Mouse (Mus musculus) spleen, adult 18-20 months (tissue): ENCODE data around the gene Hdac5.

Experiments used
- DNase-seq, 2 experiments: peaks; one replicate each; pipeline ENCODE4 v3.0.0; 2022; ENCODE audit warnings: mixed read lengths in 2 of 2

Hdac5 gene

GRCm38 (mm10) chr11:102229331-102229953 lies 524 bp downstream of the Hdac5 start:
- DNase-seq = no peak

GRCm38 (mm10) chr11:102228646-102229268 lies 1.2 kb downstream of the Hdac5 start:
- no peak for DNase-seq

- no peak for DNase-seq
These were observed 1.8 kb downstream of the Hdac5 start for GRCm38 (mm10) chr11:102228191-102228545.

DNA sequence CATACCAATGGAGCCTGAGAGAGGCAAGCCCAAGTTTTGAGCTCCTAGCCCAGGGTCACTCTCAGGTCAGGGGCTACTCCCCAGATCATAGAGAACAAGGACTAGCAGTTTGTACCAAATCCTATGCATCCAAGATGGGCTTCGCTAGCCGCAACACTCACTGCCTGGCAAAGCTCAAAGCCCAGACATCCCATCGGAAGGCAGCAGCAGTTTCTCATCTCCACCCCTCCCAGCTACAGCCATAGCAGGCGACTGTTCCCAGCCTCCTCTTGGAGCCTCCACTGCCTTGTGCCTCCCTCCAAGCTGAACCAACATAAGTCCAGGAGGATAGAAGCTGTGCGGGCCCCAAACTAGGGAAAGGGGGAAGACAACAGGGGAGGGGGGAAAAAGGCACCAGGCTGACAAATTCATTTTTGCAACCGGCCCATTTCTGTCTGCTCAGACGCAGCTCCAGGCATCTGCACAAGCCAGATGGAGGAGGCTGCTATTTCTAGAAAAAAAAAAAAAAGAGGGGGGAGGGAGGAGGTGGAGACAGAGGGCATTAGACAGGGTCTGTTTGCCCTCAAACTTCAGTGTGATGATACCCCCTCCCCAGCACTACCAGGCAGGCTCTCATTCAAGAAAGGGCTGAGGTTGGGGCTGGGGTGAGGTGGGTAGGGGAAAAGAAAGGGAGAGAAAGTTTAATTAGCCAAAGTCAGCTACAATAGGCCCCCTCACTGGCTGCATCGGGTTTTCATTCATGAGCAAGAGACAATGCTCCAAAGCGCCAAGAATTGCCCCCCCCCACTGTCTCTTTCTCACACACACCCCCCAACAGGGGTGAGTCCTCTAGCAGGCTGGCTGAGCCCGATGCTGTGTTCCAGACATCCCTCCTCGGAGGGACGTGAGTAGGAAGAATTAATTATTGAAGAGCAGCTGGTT lies 2.4 kb downstream of the Hdac5 start:
- no peak for DNase-seq

- no peak for DNase-seq
These were observed 3.6 kb downstream of the Hdac5 start for GRCm38 (mm10) chr11:102226067-102226978.

DNA sequence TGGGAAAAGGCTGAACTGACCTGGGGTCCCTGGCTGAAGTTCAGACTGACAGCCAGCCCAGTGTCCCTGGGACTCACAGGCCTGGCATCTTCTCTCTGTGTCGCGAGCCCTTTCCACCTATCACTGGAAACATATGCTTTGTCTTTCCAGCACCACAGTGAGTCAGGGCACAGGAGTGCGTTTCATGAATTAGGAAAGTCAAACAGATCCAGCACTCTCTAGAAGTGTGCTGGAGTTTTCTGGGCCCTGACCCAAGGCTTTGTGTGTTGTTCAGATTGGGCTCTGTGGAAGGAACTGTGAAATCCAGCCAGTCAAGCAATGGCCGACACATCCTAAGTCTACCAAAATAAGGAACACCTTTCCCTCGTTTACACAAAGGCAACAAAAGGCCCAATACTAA lies 4.7 kb downstream of the Hdac5 start:
- DNase-seq = no peak

DNA sequence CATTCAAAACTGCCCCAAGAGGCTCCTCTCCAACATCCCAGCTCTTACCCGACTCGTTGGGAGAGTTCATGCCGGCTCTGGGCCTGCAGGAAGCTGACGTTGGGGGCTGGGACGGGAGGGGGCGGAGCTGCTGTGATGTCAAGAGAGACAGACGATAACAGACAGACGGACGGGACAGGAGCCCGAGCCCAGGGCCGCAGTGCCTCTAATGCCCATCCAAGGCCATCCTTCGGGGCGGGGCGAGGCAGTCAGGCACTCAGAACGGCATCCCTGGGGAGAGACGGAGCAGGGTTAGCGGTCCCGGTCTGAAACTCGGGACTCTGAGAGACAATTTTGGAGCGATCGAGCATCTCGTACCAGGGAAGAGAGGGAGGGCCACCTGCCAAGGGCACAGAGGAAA lies 5.3 kb downstream of the Hdac5 start:
- DNase-seq = no peak

DNA sequence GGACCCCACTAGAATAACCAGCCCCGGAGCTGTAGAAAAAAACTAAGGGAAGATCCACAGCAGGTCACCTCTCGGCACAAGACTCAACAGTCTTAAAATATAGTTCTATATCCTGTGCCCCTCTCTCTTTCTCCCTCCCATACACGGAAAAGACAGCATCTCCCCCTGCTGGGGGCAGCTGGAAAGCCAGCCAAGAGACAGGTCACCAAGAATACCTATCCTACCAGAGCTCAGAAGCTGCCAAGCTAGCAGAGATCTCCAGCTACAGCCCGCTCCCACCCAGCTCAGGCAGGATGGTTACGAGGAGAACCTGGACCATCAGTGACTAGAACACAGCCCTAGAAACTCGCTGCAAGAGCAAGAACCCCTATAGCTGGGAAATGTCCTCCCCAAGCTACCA lies 6.8 kb downstream of the Hdac5 start:
- peak; percentile 53 to 72 for DNase-seq

GRCm38 (mm10) chr11:102221954-102222351 lies 8.0 kb downstream of the Hdac5 start:
- DNase-seq = no peak

- no peak for DNase-seq
These were observed 8.6 kb downstream of the Hdac5 start for GRCm38 (mm10) chr11:102221243-102221953.

GRCm38 (mm10) chr11:102220451-102220850 lies 9.5 kb downstream of the Hdac5 start:
- DNase-seq = no peak

- no peak for DNase-seq
These were observed 10.0 kb downstream of the Hdac5 start for GRCm38 (mm10) chr11:102219994-102220346.

DNA sequence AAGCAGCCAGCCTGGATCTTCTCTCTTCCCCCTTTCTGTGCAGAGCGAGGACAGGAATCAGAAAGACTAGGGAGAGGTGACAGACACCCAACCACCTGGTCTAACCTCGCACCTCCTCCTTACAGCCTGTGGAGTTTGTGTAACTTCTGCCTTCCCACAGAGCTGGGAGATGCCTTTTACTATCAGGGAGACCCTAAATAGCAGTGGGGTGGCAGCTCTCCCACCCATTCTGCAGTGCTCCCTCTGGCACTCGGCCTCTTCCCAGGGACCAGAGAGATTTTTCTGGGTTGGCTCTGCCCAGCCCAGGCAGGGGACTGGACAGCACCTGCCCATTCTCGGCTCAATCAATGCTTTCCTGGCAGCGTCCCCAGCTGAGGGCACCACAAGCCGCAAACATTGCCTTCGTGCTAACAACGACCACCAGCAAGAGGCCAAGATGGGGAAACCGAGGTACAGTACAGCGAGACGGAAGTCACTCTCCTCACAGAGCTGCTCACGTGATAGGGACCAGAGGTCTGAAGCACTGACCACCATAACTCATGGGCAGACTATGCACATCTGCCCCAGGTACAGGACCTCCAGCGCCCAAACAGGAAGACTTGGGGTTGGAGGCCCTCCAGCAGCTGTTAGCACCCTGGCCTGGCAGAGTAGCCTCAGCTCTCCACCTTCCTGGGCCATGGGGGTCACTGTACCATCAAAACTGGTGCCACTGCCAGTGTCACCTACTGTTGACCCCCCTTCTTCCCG lies 10.5 kb downstream of the Hdac5 start:
- DNase-seq = no peak

- DNase-seq = peak; percentile 68 to 70
These were observed 11.2 kb downstream of the Hdac5 start for GRCm38 (mm10) chr11:102218783-102219182.

DNA sequence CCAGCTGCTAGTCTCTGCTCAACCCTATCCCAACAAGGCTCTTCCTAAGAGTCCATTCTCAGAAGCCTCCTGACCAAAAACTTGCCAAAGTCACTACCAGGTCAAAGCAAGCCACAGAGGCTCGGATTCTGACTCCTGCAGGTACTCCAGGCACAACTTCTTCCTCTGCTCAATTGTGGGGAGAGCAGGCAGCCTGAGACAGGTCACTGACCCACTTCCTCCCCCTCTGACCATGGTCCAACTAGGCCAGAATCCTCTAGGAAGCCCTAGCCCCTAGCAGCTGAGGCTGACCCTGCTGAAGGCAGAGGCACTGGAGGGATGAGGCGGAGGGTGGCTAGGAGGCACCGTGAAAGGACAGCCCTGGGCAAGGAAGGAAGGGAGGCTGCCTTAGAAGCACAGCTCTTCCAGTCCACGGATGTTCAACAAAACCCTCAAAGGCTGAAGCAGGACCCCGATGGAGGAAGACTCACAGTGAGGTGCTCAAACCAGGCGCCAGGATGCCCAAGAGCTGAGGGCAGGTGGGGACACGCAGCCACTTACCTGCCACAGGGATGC lies 12.0 kb downstream of the Hdac5 start:
- DNase-seq = no peak

DNA sequence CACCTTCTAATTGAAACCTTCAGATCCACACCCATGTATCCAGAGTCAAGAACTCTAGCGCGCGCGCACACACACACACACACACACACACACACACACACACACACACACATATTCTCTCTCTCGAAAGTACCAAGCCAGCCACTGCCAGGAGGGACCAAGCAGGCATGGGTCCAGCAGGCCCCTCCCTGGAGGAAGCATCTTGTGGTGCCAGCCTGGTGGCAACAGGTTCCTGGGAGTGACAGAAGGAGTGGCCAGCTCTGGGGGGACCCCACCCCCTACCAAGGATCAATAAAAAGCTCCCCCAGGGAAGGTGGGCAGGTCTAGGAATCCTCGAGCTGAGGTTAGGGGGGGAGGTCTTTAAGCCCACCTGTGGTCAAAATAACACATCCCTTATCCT lies 12.6 kb downstream of the Hdac5 start:
- no peak for DNase-seq

GRCm38 (mm10) chr11:102216886-102217240 lies 13.1 kb downstream of the Hdac5 start:
- DNase-seq = no peak

GRCm38 (mm10) chr11:102216056-102216885 lies 13.7 kb downstream of the Hdac5 start:
- DNase-seq = no peak

DNA sequence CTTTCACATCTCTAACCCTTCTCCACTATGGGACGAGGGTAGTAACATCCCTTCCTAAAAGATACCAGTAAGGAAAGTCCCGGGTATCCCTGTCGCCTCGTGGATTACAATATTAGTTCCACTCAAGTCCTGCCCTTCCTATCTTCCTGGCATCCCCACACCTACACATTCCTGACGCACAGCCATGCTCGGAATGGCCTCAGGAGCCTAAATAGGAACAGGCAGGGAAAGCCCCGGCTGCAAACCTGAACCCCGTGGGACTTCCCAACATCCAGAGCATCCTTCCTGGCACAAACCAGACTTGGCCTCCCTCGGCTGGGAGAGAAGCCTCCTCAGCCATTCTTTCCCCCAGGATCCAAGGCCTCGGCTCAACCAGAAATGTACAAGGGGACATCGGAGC lies 14.5 kb downstream of the Hdac5 start:
- DNase-seq = no peak

DNA sequence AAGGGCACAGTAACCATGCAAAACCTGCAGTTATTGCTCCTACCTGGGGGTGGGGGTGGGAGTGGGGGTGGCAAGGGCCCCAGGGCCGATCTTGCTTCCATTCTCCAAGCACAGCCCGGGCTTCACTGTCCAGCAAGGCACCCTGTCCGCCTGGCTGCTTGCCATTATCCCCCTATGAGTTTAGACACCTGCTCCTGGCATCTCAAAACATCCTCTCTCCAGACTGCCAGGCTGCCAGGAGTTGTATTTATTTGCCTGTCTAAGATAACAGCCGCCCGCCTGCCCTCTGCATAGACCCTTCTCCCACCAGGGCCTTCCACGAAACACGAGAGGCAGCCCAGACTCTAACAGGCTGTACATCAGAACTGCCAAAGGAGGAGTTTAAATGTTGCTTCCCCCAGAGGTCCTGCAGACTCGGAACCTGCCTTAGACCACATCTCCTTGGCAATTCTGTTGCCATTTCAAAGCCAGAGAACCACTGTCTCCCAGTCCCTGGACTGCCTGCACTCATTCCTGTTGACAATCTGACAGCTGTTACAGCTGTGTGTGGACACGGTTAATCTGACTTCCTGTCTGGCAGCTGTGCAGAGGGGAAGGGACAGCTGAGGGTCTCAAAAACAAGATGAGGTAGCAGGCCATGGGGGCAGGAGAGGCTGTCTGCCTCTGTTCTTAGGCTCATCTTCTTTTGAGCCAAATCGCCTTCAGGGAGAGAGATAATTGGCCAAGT lies 15.4 kb downstream of the Hdac5 start:
- no peak for DNase-seq
